Mouse (Mus musculus): ENCODE results near the gene Cd40.
A peak's percentile ranks its signal among the peaks of the same experiment; 100 is the strongest.

Gene Cd40

DNA sequence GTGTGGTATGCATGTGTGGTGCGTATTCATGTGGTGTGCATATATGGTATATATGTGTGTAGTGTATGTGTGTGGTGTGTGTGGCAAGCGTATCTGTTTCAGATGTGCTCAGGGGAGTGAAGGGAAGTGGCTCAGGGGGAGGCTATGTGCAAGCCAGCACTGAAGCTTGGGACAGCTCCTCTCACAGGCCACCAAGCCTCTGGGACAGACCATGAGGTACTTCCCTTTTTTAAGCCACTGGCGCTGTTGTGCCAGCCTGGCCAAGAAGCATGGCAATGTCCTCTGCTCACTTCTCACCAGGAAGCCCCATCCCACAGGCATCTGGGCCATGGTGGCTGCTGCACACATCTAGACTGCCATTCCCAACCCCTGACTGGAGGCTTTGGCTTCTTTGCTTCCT is 47.5 kb downstream of the Cd40 start:
- no peak for DNase-seq (ENCODE audit: low spot score)

DNA sequence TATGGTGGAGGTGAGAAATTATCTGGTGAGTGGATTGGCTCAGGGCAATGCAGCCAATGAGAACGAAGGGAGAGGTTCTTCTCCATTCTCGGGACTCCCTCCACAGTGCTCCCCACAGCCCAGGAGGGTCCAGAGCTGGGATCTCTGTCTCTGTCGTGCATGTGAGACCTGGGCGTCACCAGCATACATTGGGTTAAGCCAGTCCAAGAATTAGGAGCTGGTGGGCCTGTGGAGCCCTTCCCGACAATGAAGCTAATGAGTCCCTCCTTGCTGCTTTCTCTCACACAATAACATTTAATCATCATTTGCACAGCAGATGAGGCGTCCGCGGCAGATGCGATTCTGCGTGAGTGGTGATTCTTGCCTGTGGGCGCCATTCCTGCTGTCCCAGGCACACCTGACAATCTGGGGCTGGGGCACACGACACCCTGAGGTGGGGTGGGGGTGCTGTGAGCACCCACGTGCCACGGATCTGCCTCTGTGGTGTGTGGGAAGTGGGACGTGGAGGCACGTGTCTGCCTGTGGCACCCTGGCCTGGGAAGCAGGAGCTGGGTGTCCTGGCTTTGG is 50.2 kb downstream of the Cd40 start:
- no peak for DNase-seq (ENCODE audit: low spot score)

DNA sequence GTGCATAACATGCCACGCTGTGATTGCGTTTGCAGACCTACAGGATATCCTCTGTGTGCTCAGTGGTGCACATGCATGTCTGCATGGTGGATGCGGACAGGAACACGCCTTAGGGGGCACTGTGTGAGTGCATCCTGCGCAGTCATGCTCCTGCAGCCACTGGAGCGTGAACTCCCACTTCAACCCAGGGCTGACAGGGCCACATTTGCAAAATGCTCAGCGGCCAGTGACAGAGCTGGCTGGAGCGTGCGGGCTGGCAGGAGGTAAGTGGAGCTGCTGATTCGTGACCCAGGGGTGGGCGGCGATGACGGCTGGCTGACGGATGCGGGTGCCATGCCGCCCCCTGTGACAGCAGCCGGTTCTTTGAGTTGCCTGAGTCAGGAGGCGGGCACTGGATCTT is 51.2 kb downstream of the Cd40 start:
- DNase-seq (ENCODE audit: low spot score): no peak

DNA sequence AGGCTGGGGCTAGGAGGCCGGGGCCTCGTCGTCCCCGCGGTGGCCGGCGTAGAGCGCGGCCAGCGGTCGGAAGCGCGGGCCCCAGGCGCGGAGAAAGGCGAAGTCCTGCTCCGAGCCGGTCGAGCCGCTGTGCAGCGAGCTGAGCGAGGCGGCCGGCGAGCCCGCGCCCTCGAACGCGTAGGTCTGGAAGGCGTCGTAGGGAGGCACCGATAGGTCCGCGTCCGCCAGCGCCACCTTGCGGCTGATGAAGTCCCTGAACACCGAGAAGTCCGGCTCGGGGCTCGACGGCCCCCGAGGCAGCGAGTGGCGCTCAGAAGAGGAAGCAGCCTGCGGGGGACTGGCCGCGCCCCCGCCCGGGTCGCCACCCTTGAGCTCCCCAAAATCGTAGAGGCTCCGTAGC is 56.7 kb downstream of the Cd40 start:
- DNase-seq (ENCODE audit: low spot score): peak; percentile 59

DNA sequence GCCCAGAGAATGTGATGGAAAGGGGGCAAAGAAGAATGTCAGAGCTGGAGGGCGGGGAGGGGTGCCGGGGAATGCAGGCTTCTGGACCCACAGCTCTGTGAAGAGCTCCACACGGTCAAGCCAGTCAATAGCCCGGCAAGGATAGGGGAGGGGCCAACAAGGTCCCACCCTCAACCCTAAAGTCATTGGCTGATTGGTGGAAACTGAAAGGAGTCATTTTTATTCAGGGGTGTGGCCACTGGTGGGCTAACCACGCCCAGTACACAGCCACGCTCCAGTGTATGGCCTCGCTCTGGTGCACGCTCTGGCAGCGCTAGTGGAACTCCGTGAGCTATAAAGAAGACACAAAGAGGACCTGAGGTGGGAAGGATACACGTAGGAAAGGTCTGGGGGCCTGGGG is 58.3 kb downstream of the Cd40 start:
- no peak for DNase-seq (ENCODE audit: low spot score)

DNA sequence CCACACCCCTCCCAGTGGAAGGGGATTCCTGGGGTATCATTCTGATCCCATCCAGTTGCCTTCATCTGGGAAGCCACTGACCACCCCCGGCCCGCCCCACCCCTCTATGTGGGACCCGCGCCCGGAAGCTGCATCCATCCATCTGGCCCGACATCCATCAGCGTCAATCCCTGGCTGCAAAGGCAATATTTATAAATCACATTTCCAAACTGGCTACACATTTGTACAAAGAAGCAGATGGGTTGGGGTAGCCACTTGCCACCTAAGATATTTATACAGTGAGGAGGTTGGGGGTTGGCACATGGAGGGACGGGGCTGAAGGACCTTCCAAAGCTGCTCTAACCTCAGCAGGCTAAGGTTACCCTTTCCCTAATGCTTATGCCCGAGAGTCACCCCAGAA is 65.3 kb downstream of the Cd40 start:
- DNase-seq (ENCODE audit: low spot score): no peak

DNA sequence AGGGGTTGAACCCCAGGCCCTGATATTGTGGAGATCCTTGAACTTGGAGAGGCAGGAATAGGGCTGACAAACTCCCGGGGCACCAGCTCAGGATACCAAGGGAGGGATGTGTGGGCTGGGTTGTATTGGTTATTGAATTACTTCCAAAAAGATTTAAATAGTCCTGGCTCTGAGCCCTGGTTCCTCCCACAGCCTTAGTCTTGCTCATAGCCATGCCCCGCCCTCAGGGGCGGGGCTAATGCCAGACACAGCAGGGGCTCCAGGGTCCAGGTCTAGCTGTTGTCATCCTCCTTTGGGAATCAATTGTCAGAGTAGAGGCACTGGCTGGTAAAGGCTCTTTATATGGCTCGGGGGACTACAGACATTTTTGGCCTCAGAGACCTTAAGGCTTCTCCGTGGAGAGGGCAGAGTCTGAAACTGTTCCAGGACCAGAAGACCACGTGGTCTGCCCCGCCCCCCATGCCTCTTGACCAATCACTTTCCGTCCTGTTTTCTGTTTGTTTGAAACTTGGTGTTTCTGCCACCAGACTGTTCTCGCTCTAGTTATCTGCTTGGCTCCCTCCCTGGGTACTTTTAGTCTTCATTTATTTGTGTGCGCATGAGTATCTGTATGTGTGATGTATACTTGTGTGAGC is 65.9 kb downstream of the Cd40 start:
- DNase-seq (ENCODE audit: low spot score): no peak
